Mouse (Mus musculus): ENCODE results near the gene Dupd1.
A peak's percentile ranks its signal among the peaks of the same experiment; 100 is the strongest.
"Not testable (repeated sequence)": the region's sequence is repeated elsewhere in the genome, so short reads cannot be mapped to it uniquely, and the experiment has no call there.

The Dupd1 gene

GRCm38 (mm10) chr14:21676223-21676622, 38.2 kb downstream of the Dupd1 start:
- DNase-seq (ENCODE audit: low read depth, low spot score) = no peak

GRCm38 (mm10) chr14:21674471-21674870, 39.9 kb downstream of the Dupd1 start:
- peak; percentile 47 for DNase-seq (ENCODE audit: low read depth, low spot score)

- DNase-seq (ENCODE audit: low read depth, low spot score) = no peak
Measured at GRCm38 (mm10) chr14:21673100-21673499, 41.3 kb downstream of the Dupd1 start.

DNA sequence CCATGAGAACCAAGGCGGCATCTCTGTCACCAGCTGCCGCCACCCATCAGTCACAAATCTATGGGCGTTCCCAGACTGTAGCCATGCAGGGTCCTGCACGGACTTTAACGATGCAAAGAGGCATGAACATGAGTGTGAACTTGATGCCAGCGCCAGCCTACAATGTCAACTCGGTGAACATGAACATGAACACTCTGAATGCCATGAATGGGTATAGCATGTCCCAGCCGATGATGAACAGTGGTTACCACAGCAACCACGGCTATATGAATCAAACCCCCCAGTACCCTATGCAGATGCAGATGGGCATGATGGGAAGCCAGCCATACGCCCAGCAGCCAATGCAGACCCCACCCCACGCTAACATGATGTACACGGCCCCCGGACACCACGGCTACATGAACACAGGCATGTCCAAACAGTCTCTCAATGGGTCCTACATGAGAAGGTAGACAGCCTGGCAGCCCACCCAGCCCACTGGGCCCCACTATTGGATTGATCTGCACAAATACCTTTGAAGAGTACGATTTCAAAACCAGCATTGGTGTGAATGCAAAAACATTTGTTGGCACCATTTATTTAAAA, 43.9 kb downstream of the Dupd1 start:
- DNase-seq (ENCODE audit: low read depth, low spot score) = not testable (repeated sequence)

- no peak for DNase-seq (ENCODE audit: low read depth, low spot score)
Measured at GRCm38 (mm10) chr14:21669633-21670421, 44.5 kb downstream of the Dupd1 start.

- no peak for DNase-seq (ENCODE audit: low read depth, low spot score)
Measured at GRCm38 (mm10) chr14:21669218-21669617, 45.2 kb downstream of the Dupd1 start.

DNA sequence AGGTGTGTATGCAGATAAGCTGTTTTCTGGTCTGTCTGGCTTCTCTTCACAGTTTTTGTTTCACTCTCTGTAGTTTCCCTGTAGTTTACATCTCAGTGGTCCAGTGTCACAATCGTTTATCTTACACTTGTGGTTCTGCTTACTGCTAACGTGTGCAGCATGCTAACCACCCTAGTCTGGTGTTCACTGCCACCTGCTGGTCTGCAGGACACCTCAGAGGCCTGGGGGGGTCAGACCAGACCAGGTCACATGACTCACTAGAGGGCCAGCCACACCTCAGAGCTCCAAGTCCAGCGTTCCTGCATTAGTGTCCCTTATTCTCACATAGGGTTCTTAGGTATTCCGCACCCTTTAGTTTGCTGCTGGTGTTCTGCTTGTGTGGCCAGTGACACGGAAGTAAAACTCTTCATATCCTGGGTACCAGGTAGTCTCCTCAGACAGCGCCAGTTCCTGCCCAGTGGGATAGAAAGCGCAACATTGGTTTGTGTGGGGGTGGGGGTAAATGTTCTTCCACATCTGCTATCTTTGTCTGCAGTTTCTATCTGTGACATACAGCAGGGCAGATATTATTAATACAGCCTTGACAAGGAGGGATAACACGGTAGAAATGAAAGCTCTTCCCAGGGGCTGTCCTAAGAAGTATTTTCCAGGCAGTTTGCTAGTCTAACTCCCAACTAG, 51.8 kb downstream of the Dupd1 start:
- DNase-seq (ENCODE audit: low read depth, low spot score) = no peak

- peak; percentile 75 for DNase-seq (ENCODE audit: low read depth, low spot score)
Measured at GRCm38 (mm10) chr14:21659652-21660051, 54.7 kb downstream of the Dupd1 start.

GRCm38 (mm10) chr14:21659155-21659554, 55.2 kb downstream of the Dupd1 start:
- no peak for DNase-seq (ENCODE audit: low read depth, low spot score)

- DNase-seq (ENCODE audit: low read depth, low spot score) = no peak
Measured at GRCm38 (mm10) chr14:21653813-21654212, 60.6 kb downstream of the Dupd1 start.

GRCm38 (mm10) chr14:21640806-21641435, 73.5 kb downstream of the Dupd1 start:
- DNase-seq (ENCODE audit: low read depth, low spot score) = no peak

DNA sequence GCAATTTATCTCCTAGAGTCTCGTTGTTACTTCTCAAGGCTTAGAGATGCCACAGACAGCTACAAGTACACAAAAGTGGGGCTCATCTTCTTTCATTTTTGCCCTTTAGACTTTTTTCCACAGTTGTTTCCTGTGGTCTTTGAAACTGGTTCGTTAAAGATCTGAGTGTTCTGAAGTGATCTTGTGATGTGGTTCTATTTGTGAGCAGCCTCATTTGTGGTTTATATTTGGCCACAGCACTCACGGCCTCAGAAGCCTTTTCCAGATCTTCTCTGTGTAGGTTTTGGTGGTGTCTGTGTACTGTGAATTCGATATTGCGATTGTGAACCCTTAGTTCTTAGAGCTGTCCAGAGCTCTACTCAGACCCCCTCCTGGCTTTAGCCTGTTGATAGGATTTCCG, 77.8 kb downstream of the Dupd1 start:
- no peak for DNase-seq (ENCODE audit: low read depth, low spot score)

- no peak for DNase-seq (ENCODE audit: low read depth, low spot score)
Measured at GRCm38 (mm10) chr14:21631665-21632200, 82.6 kb downstream of the Dupd1 start.

All from forelimb bud, embryonic 11.5 days (tissue).